Mouse (Mus musculus) intestine, postnatal 0 days (tissue): ENCODE measurements at regions not wholly inside any gene's neighbourhood (a gene's known extent, or its start where the extent isn't known, plus 50 kb on each side); places are given as distances from the start of the nearest gene placed in this dataset.
A peak's percentile ranks its signal among the peaks of the same experiment; 100 is the strongest.

Experiments used
- ATAC-seq: fragments of 200-750 bp; cut with Nextera tagmentation; 2 replicates; pipeline ENCODE4 v1.8.0; 2017; ENCODE audit warnings: mild to moderate bottlenecking, moderate TSS enrichment, moderate library complexity
- H3K27ac ChIP-seq: fragments of 300-500 bp; sonication (generic); 2 replicates; pipeline ENCODE4 v1.5.1; 2014; ENCODE audit warnings: mild to moderate bottlenecking, low read depth, low read length, moderate library complexity
- H3K27me3 ChIP-seq: fragments of 300-500 bp; sonication (generic); replicated peaks from 2 replicates; pipeline ENCODE4 v1.6.1; 2014; ENCODE audit warnings: low read length, mixed read lengths; ENCODE audit not compliant: control insufficient read depth, insufficient read depth
- H3K36me3 ChIP-seq: fragments of 300-500 bp; sonication (generic); 2 replicates; pipeline ENCODE4 v1.6.1; 2014; ENCODE audit warnings: mild to moderate bottlenecking, moderate library complexity; ENCODE audit not compliant: control insufficient read depth, insufficient read depth
- H3K4me1 ChIP-seq: fragments of 300-500 bp; sonication (generic); replicated peaks from 2 replicates; pipeline ENCODE4 v1.6.1; 2014; ENCODE audit warnings: antibody characterized with exemption, low read length, mixed read lengths; ENCODE audit not compliant: control insufficient read depth, insufficient read depth
- H3K4me2 ChIP-seq: fragments of 300-500 bp; sonication (generic); replicated peaks from 2 replicates; pipeline ENCODE4 v1.6.1; 2014; ENCODE audit warnings: low read depth, mild to moderate bottlenecking, moderate library complexity
- H3K4me3 ChIP-seq: fragments of 300-500 bp; sonication (generic); 2 replicates; pipeline ENCODE4 v1.5.1; 2014; ENCODE audit warnings: low read depth, low read length
- H3K9ac ChIP-seq: fragments of 300-500 bp; sonication (generic); 2 replicates; pipeline ENCODE4 v1.6.1; 2014; ENCODE audit warnings: mild to moderate bottlenecking, low read depth, low read length
- H3K9me3 ChIP-seq: fragments of 300-500 bp; sonication (generic); 2 replicates; pipeline ENCODE4 v1.6.1; 2016; ENCODE audit warnings: mixed run types; ENCODE audit not compliant: control insufficient read depth
- CTCF ChIP-seq: sonication (generic); IDR thresholded peaks from 2 replicates; pipeline ENCODE4 v1.5.1; 2016; ENCODE audit warnings: low read depth, mild to moderate bottlenecking, control low read depth, antibody characterized with exemption, moderate library complexity
- WGBS: fragments of 180-500 bp; shearing (Covaris S2); extraction: QIAGEN DNeasy Blood & Tissue Kit; methylation state at CpG from one replicate; pipeline ENCODE4 v1.1.7; 2014; 5-methylcytosine and 5-hydroxymethylcytosine counted together

DNA sequence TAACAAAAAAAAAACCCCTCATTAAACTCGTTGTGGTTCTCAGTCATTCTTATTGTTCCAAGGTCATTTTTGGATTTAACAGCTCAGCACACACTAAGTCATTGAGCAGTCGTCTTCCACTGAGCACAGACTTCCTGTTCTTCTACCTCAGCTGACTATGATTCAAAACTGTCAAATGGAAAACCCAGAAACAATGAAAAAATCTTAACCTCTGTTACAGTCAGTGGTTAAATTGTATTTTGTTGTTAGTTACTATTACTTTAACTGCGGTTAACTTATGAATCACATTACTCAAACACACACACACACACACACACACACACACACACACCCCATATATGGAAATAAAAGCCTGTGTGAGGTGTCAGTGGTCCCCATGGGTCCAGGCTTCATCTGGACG, 92.5 kb upstream of the Trpm1 start:
- ATAC-seq, result no peak
- H3K27me3 ChIP-seq, result no peaks in the 10 kb centered on the region
- H3K9ac ChIP-seq, result no peak overlapping the region
- H3K4me2 ChIP-seq, result no peak overlapping the region
- H3K9me3 ChIP-seq, result no peaks in the 10 kb centered on the region
- no peaks in the 10 kb centered on the region for H3K4me1 ChIP-seq
- WGBS, result 57% methylated on average over 4 of the region's 4 CpGs
- no peak overlapping the region for H3K4me3 ChIP-seq
- TF ChIP-seq CTCF, result no peak
- no peak overlapping the region for H3K27ac ChIP-seq
- no peaks in the 10 kb centered on the region for H3K36me3 ChIP-seq

DNA sequence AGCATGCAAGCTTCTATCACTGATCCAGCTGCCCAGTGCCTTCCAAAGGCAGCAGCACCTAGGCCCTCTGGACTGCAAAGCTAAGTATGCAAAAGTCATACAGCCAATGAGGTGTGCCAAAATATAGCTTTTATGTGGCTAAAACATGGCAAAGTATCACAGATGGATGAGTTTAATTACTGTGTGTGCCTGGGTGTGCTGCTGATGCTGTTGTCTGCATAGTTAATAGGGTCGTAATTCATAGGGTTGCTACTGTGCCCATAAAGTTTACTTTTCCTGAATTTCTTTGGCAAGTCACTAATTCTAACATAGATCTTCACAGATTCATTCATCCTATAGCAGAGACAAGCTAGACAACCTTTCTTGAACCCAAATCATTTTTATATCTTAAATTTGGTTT, 93.1 kb upstream of the Trpm1 start:
- no peak overlapping the region for H3K27ac ChIP-seq
- no peak overlapping the region for H3K4me2 ChIP-seq
- H3K9me3 ChIP-seq, result no peaks in the 10 kb centered on the region
- no peak overlapping the region for H3K9ac ChIP-seq
- H3K36me3 ChIP-seq, result no peaks in the 10 kb centered on the region
- ATAC-seq, result no peak
- H3K4me1 ChIP-seq, result no peaks in the 10 kb centered on the region
- WGBS, result 95% methylated on average over 1 of the region's 1 CpGs
- H3K27me3 ChIP-seq, result no peaks in the 10 kb centered on the region
- H3K4me3 ChIP-seq, result no peak overlapping the region
- no peak for TF ChIP-seq CTCF

DNA sequence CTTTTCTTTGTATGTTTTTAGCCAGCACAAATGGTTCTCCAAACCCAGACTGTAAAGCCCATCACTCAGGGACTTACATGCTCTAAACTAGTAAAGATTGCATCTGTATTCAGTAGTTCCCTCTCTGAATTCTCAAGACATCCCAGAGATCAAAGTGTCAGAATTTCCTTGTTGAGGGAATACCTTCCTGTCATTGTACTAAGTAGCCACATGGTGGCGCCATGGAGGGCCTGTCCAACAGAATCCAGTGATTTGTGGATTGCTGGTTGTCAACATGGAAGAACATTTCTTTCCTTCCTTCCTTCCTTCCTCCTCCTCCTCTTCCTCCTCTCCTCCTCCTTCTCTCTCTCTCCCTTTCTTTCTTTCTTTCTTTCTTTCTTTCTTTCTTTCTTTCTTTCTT, 93.6 kb upstream of the Trpm1 start:
- no peak for ATAC-seq
- peak; percentile 82 for TF ChIP-seq CTCF
- Histone ChIP-seq H3K4me1 (no peaks in the 10 kb centered on the region), H3K27ac (no peak overlapping the region), H3K27me3 (no peaks in the 10 kb centered on the region), H3K4me2 (no peak overlapping the region), H3K9me3 (no peaks in the 10 kb centered on the region), H3K9ac (no peak overlapping the region), H3K36me3 (no peaks in the 10 kb centered on the region), H3K4me3 (no peak overlapping the region)
- 6% methylated on average over 1 of the region's 1 CpGs for WGBS

DNA sequence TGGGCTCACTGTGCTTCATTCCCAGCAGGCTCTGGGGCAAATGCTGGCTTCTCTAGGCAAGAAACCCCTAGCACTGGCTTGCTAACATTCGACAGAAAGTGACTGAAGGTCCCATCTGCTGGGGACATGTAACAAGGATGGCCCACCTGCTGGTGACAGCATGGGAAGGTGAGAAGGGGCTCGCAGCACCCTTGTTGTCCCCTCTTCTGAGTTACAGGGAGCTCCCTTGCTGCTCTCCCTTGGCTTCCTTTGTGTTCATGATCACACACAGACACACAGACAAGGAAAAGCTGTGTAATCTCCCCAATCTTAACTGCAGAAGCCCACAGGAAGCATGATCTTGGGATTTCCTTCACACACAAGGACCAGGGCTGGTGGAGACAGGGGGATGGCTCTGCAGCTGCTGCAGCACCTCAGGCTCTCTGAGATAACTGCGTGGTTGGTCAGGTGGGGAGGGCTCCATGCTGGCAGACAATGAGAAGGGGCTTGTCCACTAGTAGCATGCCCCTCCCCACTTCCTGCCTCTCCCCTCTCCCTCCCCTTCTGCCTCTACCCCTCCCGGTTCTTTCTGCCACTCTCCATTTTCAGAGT, 95.3 kb upstream of the Trpm1 start:
- no peak overlapping the region for H3K9ac ChIP-seq
- no peaks in the 10 kb centered on the region for H3K27me3 ChIP-seq
- no peaks in the 10 kb centered on the region for H3K4me1 ChIP-seq
- no peak for TF ChIP-seq CTCF
- WGBS, result 42% methylated on average over 4 of the region's 4 CpGs
- H3K9me3 ChIP-seq, result no peaks in the 10 kb centered on the region
- ATAC-seq, result peak; percentile 8; the same call in 1 of the 2 replicates
- H3K4me2 ChIP-seq, result peak overlapping the region; percentile 44
- no peak overlapping the region for H3K4me3 ChIP-seq
- H3K36me3 ChIP-seq, result no peaks in the 10 kb centered on the region
- H3K27ac ChIP-seq, result 0 out of 2 replicates have a peak overlapping the region, but pooled peaks have one; percentile 21

DNA sequence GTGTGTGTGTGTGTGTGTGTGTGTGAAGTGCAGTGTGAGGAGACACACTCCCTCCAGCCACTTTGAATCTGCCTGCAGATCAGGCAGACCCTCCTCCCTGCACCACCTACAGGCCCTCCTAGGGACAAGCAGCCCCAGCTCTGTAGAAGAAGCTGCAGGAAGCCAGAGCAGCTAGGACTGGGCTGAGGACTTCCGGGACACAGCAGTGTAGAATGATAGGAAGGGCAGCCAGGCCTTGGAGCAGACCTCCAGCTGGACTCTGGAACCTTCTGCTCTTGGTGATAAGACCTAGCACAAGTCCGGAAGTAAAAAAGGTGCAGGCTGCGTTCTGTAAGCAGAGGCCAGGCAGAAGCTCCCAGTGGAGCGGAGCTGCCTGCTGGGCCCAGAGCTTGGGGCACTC, 95.8 kb upstream of the Trpm1 start:
- no peak overlapping the region for H3K4me3 ChIP-seq
- H3K36me3 ChIP-seq, result no peaks in the 10 kb centered on the region
- H3K27ac ChIP-seq, result 0 out of 2 replicates have a peak overlapping the region, but pooled peaks have one; percentile 21
- H3K9ac ChIP-seq, result no peak overlapping the region
- peak; percentile 60 for TF ChIP-seq CTCF
- ATAC-seq, result peak; percentile 99
- H3K9me3 ChIP-seq, result no peaks in the 10 kb centered on the region
- H3K4me2 ChIP-seq, result peak overlapping the region; percentile 44
- H3K4me1 ChIP-seq, result no peaks in the 10 kb centered on the region
- 31% methylated on average over 4 of the region's 4 CpGs for WGBS
- H3K27me3 ChIP-seq, result no peaks in the 10 kb centered on the region

DNA sequence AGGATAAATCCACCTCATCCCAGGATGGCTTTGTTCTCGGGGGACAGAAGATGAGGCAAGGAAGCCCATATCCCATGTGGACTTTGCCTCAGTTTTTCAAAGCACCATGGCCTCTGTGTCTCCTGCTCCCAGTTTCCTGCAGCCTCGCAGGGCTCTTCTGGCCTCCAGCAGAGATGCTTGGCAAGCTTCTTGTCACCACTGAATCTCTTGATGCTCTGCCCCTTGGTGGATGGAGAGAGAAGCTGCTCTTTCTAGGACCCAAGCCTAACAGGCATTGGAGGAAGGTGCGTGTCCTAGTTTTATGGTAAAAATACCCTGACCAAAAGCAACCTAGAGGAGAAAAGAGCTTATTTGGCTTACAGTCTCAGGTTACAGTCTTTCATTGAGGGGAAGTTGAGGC, 97.1 kb upstream of the Trpm1 start:
- no peak overlapping the region for H3K9ac ChIP-seq
- H3K4me2 ChIP-seq, result no peak overlapping the region
- no peaks in the 10 kb centered on the region for H3K4me1 ChIP-seq
- 0 out of 2 replicates have a peak, but pooled peaks have one; percentile 5 for TF ChIP-seq CTCF
- no peak overlapping the region for H3K27ac ChIP-seq
- no peaks in the 10 kb centered on the region for H3K27me3 ChIP-seq
- H3K9me3 ChIP-seq, result no peaks in the 10 kb centered on the region
- no peak overlapping the region for H3K4me3 ChIP-seq
- no peaks in the 10 kb centered on the region for H3K36me3 ChIP-seq
- WGBS, result 78% methylated on average over 3 of the region's 3 CpGs
- no peak for ATAC-seq

DNA sequence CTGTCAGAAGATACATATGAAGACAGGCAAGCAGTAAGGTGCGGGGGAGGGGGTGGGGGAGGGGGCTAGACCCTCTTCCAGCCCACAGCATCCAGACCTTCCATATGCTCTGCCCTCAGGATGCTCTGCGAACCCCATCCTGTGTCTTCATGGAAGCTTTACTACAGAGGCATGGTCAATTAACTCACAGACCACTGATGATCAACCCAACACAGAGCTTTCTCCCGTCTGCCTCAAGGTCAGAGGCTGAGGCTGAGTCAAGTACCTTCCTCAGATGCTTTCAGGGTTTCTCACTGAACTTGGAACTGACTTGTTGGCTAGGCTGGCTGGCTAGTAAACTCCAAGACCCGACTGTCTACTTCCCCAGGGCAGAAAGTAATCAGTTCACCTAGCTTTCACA, 98.6 kb upstream of the Trpm1 start:
- H3K27ac ChIP-seq, result no peak overlapping the region
- no peak overlapping the region for H3K4me2 ChIP-seq
- TF ChIP-seq CTCF, result no peak
- WGBS, result 79% methylated on average over 4 of the region's 4 CpGs
- H3K9me3 ChIP-seq, result no peaks in the 10 kb centered on the region
- H3K36me3 ChIP-seq, result no peaks in the 10 kb centered on the region
- H3K4me3 ChIP-seq, result no peak overlapping the region
- H3K4me1 ChIP-seq, result no peaks in the 10 kb centered on the region
- ATAC-seq, result no peak
- no peak overlapping the region for H3K9ac ChIP-seq
- no peaks in the 10 kb centered on the region for H3K27me3 ChIP-seq
